Mouse (Mus musculus) forebrain, embryonic 13.5 days (tissue): ENCODE measurements around the gene Atg5. TPM values are rescaled to one million over a fixed set of nuclear protein-coding genes. Genes with fewer than 3 reads are reported as not detected.

ENCODE experiments used
- ATAC-seq: fragments of 200-750 bp; cut with Nextera tagmentation; 2 replicates; pipeline ENCODE4 v1.8.0; 2017
- H3K27ac ChIP-seq: fragments of 300-500 bp; sonication (generic); 2 replicates; pipeline ENCODE4 v1.5.1; 2015; ENCODE audit warnings: inconsistent platforms, mild to moderate bottlenecking, moderate library complexity
- H3K27me3 ChIP-seq: fragments of 300-500 bp; sonication (generic); 2 replicates; pipeline ENCODE4 v1.6.1; 2015; ENCODE audit warnings: mild to moderate bottlenecking, inconsistent platforms
- H3K36me3 ChIP-seq: fragments of 300-500 bp; sonication (generic); 2 replicates; pipeline ENCODE4 v1.6.1; 2015; ENCODE audit warnings: mild to moderate bottlenecking, inconsistent platforms; ENCODE audit not compliant: poor library complexity, severe bottlenecking
- H3K4me1 ChIP-seq: fragments of 300-500 bp; sonication (generic); 2 replicates; pipeline ENCODE4 v1.6.1; 2015; ENCODE audit warnings: inconsistent platforms
- H3K4me2 ChIP-seq: fragments of 300-500 bp; sonication (generic); 2 replicates; pipeline ENCODE4 v1.6.1; 2015; ENCODE audit warnings: inconsistent platforms, mild to moderate bottlenecking, moderate library complexity
- H3K4me3 ChIP-seq: fragments of 300-500 bp; sonication (generic); 2 replicates; pipeline ENCODE4 v1.5.1; 2015; ENCODE audit warnings: mild to moderate bottlenecking, inconsistent platforms
- H3K9ac ChIP-seq: fragments of 300-500 bp; sonication (generic); 2 replicates; pipeline ENCODE4 v1.6.1; 2015; ENCODE audit warnings: mild to moderate bottlenecking, inconsistent platforms
- H3K9me3 ChIP-seq: fragments of 300-500 bp; sonication (generic); replicated peaks from 2 replicates; pipeline ENCODE4 v1.6.1; 2016; ENCODE audit warnings: inconsistent platforms
- WGBS: fragments of 180-500 bp; shearing (Covaris S2); methylation state at CpG from one replicate; pipeline ENCODE4 v1.1.7; 2015; 5-methylcytosine and 5-hydroxymethylcytosine counted together
- microRNA counts: library from miRNA; unstranded; fragments of <30 nt; microRNA quantifications from one replicate; lab custom pipeline; 2016
- microRNA-seq: library from miRNA; unstranded; fragments of <30 nt; microRNA quantifications from one replicate; pipeline ENCODE4, GENCODE M21; 2016
- polyA plus RNA-seq: library from polyadenylated mRNA; unstranded; fragments of >200 nt; fragmentation: Nextera tagmentation; extraction: Ambion mirVana; gene quantifications from 2 replicates; pipeline ENCODE4 v1.2.1, GENCODE M21; 2015

Gene Atg5
- polyA plus RNA-seq, 1 experiment from 2014 or later, result 50.6 TPM

DNA sequence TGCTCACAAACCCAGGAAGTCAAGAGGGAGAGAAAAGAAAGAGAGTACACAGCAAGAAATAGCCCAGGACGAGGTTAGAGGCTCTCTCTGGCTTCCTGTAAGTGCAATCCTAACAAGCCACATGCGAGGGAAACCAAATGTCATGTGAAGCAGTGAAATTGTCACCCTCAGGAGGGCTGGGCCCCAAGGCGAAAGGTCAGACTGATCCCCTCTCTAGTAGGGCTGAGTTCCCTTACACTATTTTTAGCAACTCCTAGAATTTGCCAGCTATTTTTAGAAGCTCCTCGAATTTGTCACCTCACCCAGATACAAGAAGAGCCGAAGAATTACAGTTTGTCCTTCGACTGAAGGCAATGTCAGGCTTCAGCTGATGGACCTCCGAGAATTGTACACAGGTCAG, 135.3 kb downstream of the Atg5 start:
- 83% methylated on average over 7 of the region's 7 CpGs for WGBS
- Histone ChIP-seq H3K9ac (no peak overlapping the region), H3K36me3 (no peaks in the 10 kb centered on the region), H3K27ac (no peak overlapping the region), H3K4me1 (peaks cover 5% of the 10 kb centered on the region; the same call in 1 of the 2 replicates), H3K9me3 (no peaks in the 10 kb centered on the region), H3K4me3 (no peak overlapping the region), H3K27me3 (no peaks in the 10 kb centered on the region), H3K4me2 (no peak overlapping the region)
- ATAC-seq, result no peak

DNA sequence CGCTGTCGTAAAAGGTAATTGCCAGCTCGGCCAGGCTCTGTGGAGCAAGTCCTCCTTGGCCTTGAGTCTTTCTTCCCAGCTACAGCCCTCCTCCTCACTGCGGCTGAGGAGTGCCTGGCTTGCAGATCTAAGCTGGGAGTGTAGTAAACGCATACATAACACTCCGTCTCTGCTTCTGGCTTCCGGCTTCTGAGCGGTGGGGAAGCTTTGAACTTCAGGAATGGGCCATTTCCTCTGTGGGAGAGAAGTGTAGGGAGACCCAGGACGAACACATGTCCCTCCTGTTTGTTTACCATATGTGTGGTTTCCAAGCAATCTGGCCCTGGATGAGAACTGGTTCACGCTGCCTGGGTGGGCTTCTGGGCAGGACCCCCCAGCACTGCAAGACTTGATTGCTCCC, 140.9 kb downstream of the Atg5 start:
- H3K9me3 ChIP-seq, result no peaks in the 10 kb centered on the region
- no peak overlapping the region for H3K27ac ChIP-seq
- H3K4me1 ChIP-seq, result no peaks in the 10 kb centered on the region
- no peaks in the 10 kb centered on the region for H3K27me3 ChIP-seq
- no peak overlapping the region for H3K4me2 ChIP-seq
- 85% methylated on average over 10 of the region's 10 CpGs for WGBS
- no peak for ATAC-seq
- H3K9ac ChIP-seq, result no peak overlapping the region
- no peaks in the 10 kb centered on the region for H3K36me3 ChIP-seq
- no peak overlapping the region for H3K4me3 ChIP-seq

GRCm38 (mm10) chr10:44409958-44410357, 141.8 kb downstream of the Atg5 start:
- WGBS, result 79% methylated on average over 11 of the region's 11 CpGs

More at GRCm38 (mm10) chr10:44409958-44410357, 141.8 kb downstream of the Atg5 start:
- Histone ChIP-seq H3K4me1 (no peaks in the 10 kb centered on the region), H3K9me3 (no peaks in the 10 kb centered on the region), H3K4me3 (no peak overlapping the region), H3K4me2 (no peak overlapping the region), H3K36me3 (no peaks in the 10 kb centered on the region), H3K27ac (no peak overlapping the region), H3K9ac (no peak overlapping the region), H3K27me3 (no peaks in the 10 kb centered on the region)
- ATAC-seq, result no peak

MicroRNAs encoded within 50 kb of the gene (microRNA counts, 519-probe panel; counts per million panel counts)
- microRNA mmu-miR-1929 (lab: Ali Mortazavi, UCI), result 177 counts per million, percentile 53 among the panel's probes with 10 or more counts

Small RNAs within 50 kb of the gene (microRNA-seq; reads per million reads assigned to microRNA genes)
- 2.7 reads per million, percentile 1 among the genes with 10 or more reads in this experiment for gene Mir1929

Other genes with a start within 250 kb of the Atg5 start
- gene Crybg1, start 119.5 kb upstream of the Atg5 start, polyA plus RNA-seq, result 0.11 and 0.28 TPM in 2 replicates